Mouse (Mus musculus): Measurements from ENCODE around the gene Fam167b. TPM values are rescaled to one million over a fixed set of nuclear protein-coding genes. Genes with fewer than 3 reads are reported as not detected.

The Fam167b gene
- polyA plus RNA-seq, 1 experiment from 2014 or later: 40.3 TPM

GRCm38 (mm10) chr4:129576863-129577491 lies 1.4 kb downstream of the Fam167b start:
- Histone ChIP-seq H3K4me3 (replicated peaks; ENCODE audit: low read depth, low read length) (peak overlapping the region; percentile 21), H3K4me1 (replicated peaks; ENCODE audit: insufficient read depth, low read length) (0 out of 2 replicates have a peak, but pooled peaks cover 4% of the 10 kb centered on the region), H3K27me3 (ENCODE audit: insufficient read depth, low read length) (no peaks in the 10 kb centered on the region), H3K36me3 (ENCODE audit: insufficient read depth, low read length) (no peaks in the 10 kb centered on the region), H3K4me2 (ENCODE audit: low read length) (peak overlapping the region; percentile 45), H3K9ac (ENCODE audit: low read depth, low read length) (peak overlapping the region; percentile 35; the same call in 1 of the 2 replicates), H3K9me3 (replicated peaks; ENCODE audit: low read length) (no peaks in the 10 kb centered on the region), H3K27ac (0 out of 2 replicates have a peak overlapping the region, but pooled peaks have one; percentile 64)
- peak; percentile 71 for TF ChIP-seq CTCF (IDR thresholded peaks at IDR 0.05; ENCODE audit: low read depth)
- DNase-seq (ENCODE audit: low spot score) (peak; percentile 87), ATAC-seq (replicated peaks; ENCODE audit: low FRiP score, low read depth) (peak; percentile 47)
- 31% methylated on average over 21 of the region's 21 CpGs for WGBS

GRCm38 (mm10) chr4:129575171-129575844 lies 3.0 kb downstream of the Fam167b start:
- Histone ChIP-seq H3K27me3 (ENCODE audit: insufficient read depth, low read length) (no peaks in the 10 kb centered on the region), H3K4me3 (replicated peaks; ENCODE audit: low read depth, low read length) (no peak overlapping the region), H3K9ac (ENCODE audit: low read depth, low read length) (no peak overlapping the region), H3K4me2 (ENCODE audit: low read length) (no peak overlapping the region), H3K9me3 (replicated peaks; ENCODE audit: low read length) (no peaks in the 10 kb centered on the region), H3K36me3 (ENCODE audit: insufficient read depth, low read length) (no peaks in the 10 kb centered on the region), H3K27ac (no peak overlapping the region), H3K4me1 (replicated peaks; ENCODE audit: insufficient read depth, low read length) (0 out of 2 replicates have a peak, but pooled peaks cover 4% of the 10 kb centered on the region)
- 14% methylated on average over 7 of the region's 8 CpGs for WGBS
- DNase-seq (ENCODE audit: low spot score) (peak; percentile 54), ATAC-seq (replicated peaks; ENCODE audit: low FRiP score, low read depth) (no peak)
- no peak for TF ChIP-seq CTCF (IDR thresholded peaks at IDR 0.05; ENCODE audit: low read depth)

- no peaks in the 10 kb centered on the region for H3K9me3 ChIP-seq (replicated peaks; ENCODE audit: low read length)
- H3K4me1 ChIP-seq (replicated peaks; ENCODE audit: insufficient read depth, low read length): 0 out of 2 replicates have a peak, but pooled peaks cover 4% of the 10 kb centered on the region
- 87% methylated on average over 8 of the region's 8 CpGs for WGBS
- DNase-seq (ENCODE audit: low spot score): no peak
- no peak within 1 kb of the TSS for H3K4me3 ChIP-seq (replicated peaks; ENCODE audit: low read depth, low read length)
- H3K4me2 ChIP-seq (ENCODE audit: low read length): no peak within 1 kb of the TSS
- no peak within 1 kb of the TSS for H3K9ac ChIP-seq (ENCODE audit: low read depth, low read length)
- no peak for TF ChIP-seq CTCF (IDR thresholded peaks at IDR 0.05; ENCODE audit: low read depth)
- no peak for ATAC-seq (replicated peaks; ENCODE audit: low FRiP score, low read depth)
- H3K36me3 ChIP-seq (ENCODE audit: insufficient read depth, low read length): no peaks in the 10 kb centered on the region
- peak within 1 kb of the TSS; percentile 54 for H3K27ac ChIP-seq
- no peaks in the 10 kb centered on the region for H3K27me3 ChIP-seq (ENCODE audit: insufficient read depth, low read length)
Measured at GRCm38 (mm10) chr4:129573430-129573829, 4.9 kb downstream of the Fam167b start, which contains the start of gene Lck. TSS of gene Lck (minus strand) at chr4:129573641.

GRCm38 (mm10) chr4:129573093-129573370 lies 5.3 kb downstream of the Fam167b start:
- H3K27me3 ChIP-seq (ENCODE audit: insufficient read depth, low read length): no peaks in the 10 kb centered on the region
- H3K4me3 ChIP-seq (replicated peaks; ENCODE audit: low read depth, low read length): no peak overlapping the region
- 89% methylated on average over 4 of the region's 4 CpGs for WGBS
- H3K36me3 ChIP-seq (ENCODE audit: insufficient read depth, low read length): no peaks in the 10 kb centered on the region
- ATAC-seq (replicated peaks; ENCODE audit: low FRiP score, low read depth): no peak
- H3K4me2 ChIP-seq (ENCODE audit: low read length): no peak overlapping the region
- H3K9ac ChIP-seq (ENCODE audit: low read depth, low read length): no peak overlapping the region
- DNase-seq (ENCODE audit: low spot score): no peak
- peak overlapping the region; percentile 54; the same call in 1 of the 2 replicates for H3K27ac ChIP-seq
- no peak for TF ChIP-seq CTCF (IDR thresholded peaks at IDR 0.05; ENCODE audit: low read depth)
- no peaks in the 10 kb centered on the region for H3K9me3 ChIP-seq (replicated peaks; ENCODE audit: low read length)
- H3K4me1 ChIP-seq (replicated peaks; ENCODE audit: insufficient read depth, low read length): 0 out of 2 replicates have a peak, but pooled peaks cover 4% of the 10 kb centered on the region

GRCm38 (mm10) chr4:129572236-129573092 lies 5.9 kb downstream of the Fam167b start:
- H3K27me3 ChIP-seq (ENCODE audit: insufficient read depth, low read length): no peaks in the 10 kb centered on the region
- no peak overlapping the region for H3K4me2 ChIP-seq (ENCODE audit: low read length)
- ATAC-seq (replicated peaks; ENCODE audit: low FRiP score, low read depth) (no peak), DNase-seq (ENCODE audit: low spot score) (peak; percentile 25)
- no peaks in the 10 kb centered on the region for H3K9me3 ChIP-seq (replicated peaks; ENCODE audit: low read length)
- no peaks in the 10 kb centered on the region for H3K36me3 ChIP-seq (ENCODE audit: insufficient read depth, low read length)
- 0 out of 2 replicates have a peak, but pooled peaks cover 4% of the 10 kb centered on the region for H3K4me1 ChIP-seq (replicated peaks; ENCODE audit: insufficient read depth, low read length)
- peak overlapping the region; percentile 54 for H3K27ac ChIP-seq
- TF ChIP-seq CTCF (IDR thresholded peaks at IDR 0.05; ENCODE audit: low read depth): no peak
- WGBS: 72% methylated on average over 13 of the region's 13 CpGs
- H3K4me3 ChIP-seq (replicated peaks; ENCODE audit: low read depth, low read length): no peak overlapping the region
- no peak overlapping the region for H3K9ac ChIP-seq (ENCODE audit: low read depth, low read length)

GRCm38 (mm10) chr4:129571551-129572084 lies 6.7 kb downstream of the Fam167b start:
- no peak overlapping the region for H3K4me3 ChIP-seq (replicated peaks; ENCODE audit: low read depth, low read length)
- 78% methylated on average over 8 of the region's 8 CpGs for WGBS
- H3K27me3 ChIP-seq (ENCODE audit: insufficient read depth, low read length): no peaks in the 10 kb centered on the region
- no peak for DNase-seq (ENCODE audit: low spot score)
- H3K9ac ChIP-seq (ENCODE audit: low read depth, low read length): no peak overlapping the region
- peak overlapping the region; percentile 54; the same call in 1 of the 2 replicates for H3K27ac ChIP-seq
- H3K4me1 ChIP-seq (replicated peaks; ENCODE audit: insufficient read depth, low read length): 0 out of 2 replicates have a peak, but pooled peaks cover 4% of the 10 kb centered on the region
- no peaks in the 10 kb centered on the region for H3K36me3 ChIP-seq (ENCODE audit: insufficient read depth, low read length)
- no peak for ATAC-seq (replicated peaks; ENCODE audit: low FRiP score, low read depth)
- H3K4me2 ChIP-seq (ENCODE audit: low read length): no peak overlapping the region
- no peak for TF ChIP-seq CTCF (IDR thresholded peaks at IDR 0.05; ENCODE audit: low read depth)
- no peaks in the 10 kb centered on the region for H3K9me3 ChIP-seq (replicated peaks; ENCODE audit: low read length)
